Mouse (Mus musculus): ENCODE results near the gene Ugcg. TPM values are rescaled to one million over a fixed set of nuclear protein-coding genes. Genes with fewer than 3 reads are reported as not detected.

The Ugcg gene
- total and polyA plus RNA-seq, 3 experiments = 10.0 to 15.6 (median 13.3) TPM

DNA sequence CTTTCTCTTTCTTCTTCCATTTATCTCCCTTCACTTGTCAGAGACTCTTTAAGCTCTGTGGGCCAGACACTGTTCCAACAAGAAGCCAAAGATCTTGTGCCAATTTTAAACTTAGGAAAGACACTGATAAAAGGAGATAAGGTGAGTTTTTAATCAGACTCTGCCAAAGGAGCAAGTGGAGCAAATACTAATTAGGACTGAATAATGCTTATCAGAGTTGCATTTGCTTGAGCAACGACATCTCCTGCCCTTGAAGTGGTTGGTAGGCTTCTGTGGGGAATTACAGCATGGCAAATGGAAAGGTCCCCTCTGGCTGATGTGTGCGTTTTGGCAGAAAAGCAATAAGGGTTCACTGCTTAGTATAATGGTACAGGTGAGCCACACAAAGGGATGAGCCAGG, 31.4 kb upstream of the Ugcg start:
- Histone ChIP-seq H3K79me2 (replicated peaks; ENCODE audit: control insufficient read depth, insufficient read depth, low read length) (no peaks in the 10 kb centered on the region), H3K4me3 (no peak overlapping the region), H3K36me3 (ENCODE audit: control insufficient read depth, insufficient read depth, low read length) (peaks cover 5% of the 10 kb centered on the region), H3K27ac (no peak overlapping the region; the same call in 1 of the 2 replicates), H3K9ac (ENCODE audit: low read depth, low read length) (no peak overlapping the region), H3K27me3 (ENCODE audit: control insufficient read depth, insufficient read depth, low read length) (no peaks in the 10 kb centered on the region), H3K4me1 (ENCODE audit: control insufficient read depth, insufficient read depth, low read length) (peaks cover 5% of the 10 kb centered on the region; the same call in 1 of the 2 replicates)
- DNase-seq = no peak
- no peak for TF ChIP-seq CTCF (IDR thresholded peaks at IDR 0.05)
- WGBS = 53% methylated on average over 2 of the region's 2 CpGs
- intact Hi-C loops (cut with DNase I) = no loop called here

DNA sequence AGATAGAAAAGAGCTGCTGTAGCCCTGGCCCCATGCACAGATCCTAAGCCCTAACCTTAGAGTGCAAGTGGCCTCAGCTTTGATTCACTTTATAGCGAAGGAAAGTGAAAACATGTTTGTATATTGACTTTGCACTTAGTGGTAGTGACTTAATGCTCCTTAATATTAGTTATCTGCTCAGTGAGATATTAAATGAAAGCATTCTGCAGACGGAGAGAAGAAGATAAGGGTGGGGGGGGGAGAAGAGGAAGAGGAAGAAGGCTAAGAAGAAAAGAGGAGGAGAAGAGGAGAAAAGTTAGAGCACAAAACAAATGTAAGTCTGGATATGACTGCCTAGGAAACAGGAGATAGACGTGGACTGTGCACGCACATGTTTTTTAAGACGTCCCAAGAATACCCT, 28.8 kb upstream of the Ugcg start:
- no peak for DNase-seq
- H3K9ac ChIP-seq (ENCODE audit: low read depth, low read length) = no peak overlapping the region
- H3K4me1 ChIP-seq (ENCODE audit: control insufficient read depth, insufficient read depth, low read length) = peaks cover 6% of the 10 kb centered on the region
- H3K36me3 ChIP-seq (ENCODE audit: control insufficient read depth, insufficient read depth, low read length) = peaks cover 5% of the 10 kb centered on the region
- H3K27me3 ChIP-seq (ENCODE audit: control insufficient read depth, insufficient read depth, low read length) = no peaks in the 10 kb centered on the region
- no peak overlapping the region for H3K4me3 ChIP-seq
- WGBS = 85% methylated on average over 5 of the region's 5 CpGs
- H3K27ac ChIP-seq = no peak overlapping the region
- no peaks in the 10 kb centered on the region for H3K79me2 ChIP-seq (replicated peaks; ENCODE audit: control insufficient read depth, insufficient read depth, low read length)
- TF ChIP-seq CTCF (IDR thresholded peaks at IDR 0.05) = no peak
- no peak for TF ChIP-seq EP300 (IDR thresholded peaks at IDR 0.05; ENCODE audit: insufficient read depth, low read depth, low read length)
- TF ChIP-seq POLR2A (IDR thresholded peaks at IDR 0.05; ENCODE audit: insufficient read depth, low read depth, low read length) = no peak
- intact Hi-C loops (cut with DNase I) = no loop called here

DNA sequence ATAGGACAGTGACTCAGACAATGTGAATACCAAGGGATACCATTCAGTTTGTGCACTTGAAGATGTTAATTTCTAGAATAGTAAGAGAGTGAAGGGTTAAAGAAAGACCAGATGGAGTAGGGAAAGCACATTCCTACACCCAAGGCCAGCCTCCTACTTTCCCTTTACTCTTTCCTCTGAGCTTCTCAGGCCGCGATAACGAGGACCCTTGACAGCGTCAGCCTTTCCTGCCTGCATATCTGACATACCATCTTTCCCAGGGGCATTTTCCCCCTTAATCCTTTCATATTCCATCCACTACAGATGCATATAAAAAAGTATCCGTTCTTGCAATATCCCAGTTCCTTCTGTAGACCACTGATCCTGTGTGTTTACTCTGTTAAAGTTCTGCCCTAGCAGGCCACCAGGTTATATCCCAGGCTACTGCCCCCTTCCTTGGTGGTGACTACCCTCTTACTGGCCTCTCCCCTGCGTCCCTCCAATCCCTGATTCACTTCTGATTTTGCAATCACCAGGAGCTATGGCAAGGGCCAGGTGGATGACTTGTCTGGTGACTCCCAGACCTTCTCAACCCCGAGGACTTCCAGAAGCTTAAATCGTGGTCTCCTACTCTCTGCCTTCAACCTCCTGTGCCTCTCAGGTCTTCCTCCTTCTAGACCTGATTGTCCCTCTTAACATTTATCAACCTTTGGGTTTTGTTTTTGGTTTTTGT, 27.9 kb upstream of the Ugcg start:
- H3K9ac ChIP-seq (ENCODE audit: low read depth, low read length) = no peak overlapping the region
- intact Hi-C loops (cut with DNase I) = no loop called here
- H3K27ac ChIP-seq = no peak overlapping the region
- no peak for DNase-seq
- TF ChIP-seq EP300 (IDR thresholded peaks at IDR 0.05; ENCODE audit: insufficient read depth, low read depth, low read length) (no peak), POLR2A (IDR thresholded peaks at IDR 0.05; ENCODE audit: insufficient read depth, low read depth, low read length) (no peak), CTCF (IDR thresholded peaks at IDR 0.05) (no peak)
- H3K4me3 ChIP-seq = no peak overlapping the region
- 57% methylated on average over 8 of the region's 8 CpGs for WGBS
- no peaks in the 10 kb centered on the region for H3K27me3 ChIP-seq (ENCODE audit: control insufficient read depth, insufficient read depth, low read length)
- peaks cover 6% of the 10 kb centered on the region for H3K4me1 ChIP-seq (ENCODE audit: control insufficient read depth, insufficient read depth, low read length)
- H3K36me3 ChIP-seq (ENCODE audit: control insufficient read depth, insufficient read depth, low read length) = peaks cover 5% of the 10 kb centered on the region
- H3K79me2 ChIP-seq (replicated peaks; ENCODE audit: control insufficient read depth, insufficient read depth, low read length) = no peaks in the 10 kb centered on the region

GRCm38 (mm10) chr4:59164034-59164433, 25.0 kb upstream of the Ugcg start:
- no peak overlapping the region for H3K27ac ChIP-seq
- peaks cover 2% of the 10 kb centered on the region for H3K4me1 ChIP-seq (ENCODE audit: control insufficient read depth, insufficient read depth, low read length)
- intact Hi-C loops (cut with DNase I) = no loop called here
- TF ChIP-seq POLR2A (IDR thresholded peaks at IDR 0.05; ENCODE audit: insufficient read depth, low read depth, low read length) (no peak), EP300 (IDR thresholded peaks at IDR 0.05; ENCODE audit: insufficient read depth, low read depth, low read length) (no peak), CTCF (IDR thresholded peaks at IDR 0.05) (no peak)
- no peaks in the 10 kb centered on the region for H3K79me2 ChIP-seq (replicated peaks; ENCODE audit: control insufficient read depth, insufficient read depth, low read length)
- 48% methylated on average over 2 of the region's 2 CpGs for WGBS
- no peaks in the 10 kb centered on the region for H3K36me3 ChIP-seq (ENCODE audit: control insufficient read depth, insufficient read depth, low read length)
- no peak overlapping the region for H3K4me3 ChIP-seq
- H3K27me3 ChIP-seq (ENCODE audit: control insufficient read depth, insufficient read depth, low read length) = no peaks in the 10 kb centered on the region
- no peak overlapping the region for H3K9ac ChIP-seq (ENCODE audit: low read depth, low read length)
- DNase-seq = no peak

DNA sequence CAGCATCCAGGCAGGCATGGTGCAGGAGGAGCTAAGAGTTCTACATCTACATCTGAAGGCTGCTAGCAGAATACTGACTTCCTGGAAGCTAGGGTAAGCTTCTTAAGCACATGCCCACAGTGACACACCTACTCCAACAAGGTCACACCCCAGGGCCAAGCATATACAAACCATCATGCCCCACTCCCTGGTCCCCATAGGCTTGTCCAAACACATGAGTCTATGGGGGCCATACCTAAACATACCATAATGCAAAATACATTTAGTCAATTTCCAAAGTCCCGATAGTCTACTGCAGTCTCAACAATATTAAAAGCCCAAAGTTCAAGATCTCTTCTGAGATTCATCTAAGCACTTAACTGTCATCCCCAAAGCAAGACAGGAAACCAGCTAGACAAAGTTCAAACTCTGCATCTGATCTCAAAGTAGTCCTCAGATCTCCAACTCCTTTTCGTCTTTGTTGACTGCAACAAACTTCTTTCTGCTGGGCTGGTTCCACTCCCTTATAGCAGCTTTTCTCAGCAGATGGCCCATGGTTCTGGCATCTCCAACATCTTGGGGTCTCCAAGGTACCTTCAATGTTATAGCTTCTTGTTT, 21.7 kb upstream of the Ugcg start:
- H3K79me2 ChIP-seq (replicated peaks; ENCODE audit: control insufficient read depth, insufficient read depth, low read length) = no peaks in the 10 kb centered on the region
- DNase-seq = no peak
- peaks cover 2% of the 10 kb centered on the region for H3K4me1 ChIP-seq (ENCODE audit: control insufficient read depth, insufficient read depth, low read length)
- H3K27me3 ChIP-seq (ENCODE audit: control insufficient read depth, insufficient read depth, low read length) = no peaks in the 10 kb centered on the region
- H3K9ac ChIP-seq (ENCODE audit: low read depth, low read length) = no peak overlapping the region
- TF ChIP-seq POLR2A (IDR thresholded peaks at IDR 0.05; ENCODE audit: insufficient read depth, low read depth, low read length) (no peak), CTCF (IDR thresholded peaks at IDR 0.05) (no peak), EP300 (IDR thresholded peaks at IDR 0.05; ENCODE audit: insufficient read depth, low read depth, low read length) (no peak)
- no peaks in the 10 kb centered on the region for H3K36me3 ChIP-seq (ENCODE audit: control insufficient read depth, insufficient read depth, low read length)
- H3K4me3 ChIP-seq = no peak overlapping the region
- intact Hi-C loops (cut with DNase I) = no loop called here
- H3K27ac ChIP-seq = no peak overlapping the region
- WGBS = 89% methylated on average over 2 of the region's 2 CpGs

DNA sequence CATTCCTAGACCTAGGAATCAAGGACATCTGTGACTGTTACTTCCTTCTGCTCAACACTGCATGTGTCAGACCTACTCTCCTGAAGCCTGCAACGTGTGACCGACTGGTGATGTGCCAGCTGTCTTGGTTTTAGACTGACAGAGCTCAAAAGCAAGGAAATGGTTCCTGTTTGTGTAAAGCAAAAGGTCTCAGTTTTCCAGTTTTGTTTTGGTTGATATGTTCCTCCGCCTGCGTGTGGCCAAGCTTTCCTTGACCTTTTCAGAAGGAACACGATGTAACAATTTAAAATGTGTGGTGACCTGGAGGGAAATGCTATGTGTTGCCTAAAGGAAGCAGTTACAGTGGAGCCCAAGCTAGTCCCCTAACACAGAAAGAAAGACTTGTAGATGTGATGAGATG, 19.1 kb upstream of the Ugcg start:
- intact Hi-C loops (cut with DNase I) = no loop called here

More for the DNA sequence above, 19.1 kb upstream of the Ugcg start:
- Histone ChIP-seq H3K27ac (no peak overlapping the region), H3K27me3 (ENCODE audit: control insufficient read depth, insufficient read depth, low read length) (no peaks in the 10 kb centered on the region), H3K9ac (ENCODE audit: low read depth, low read length) (no peak overlapping the region), H3K79me2 (replicated peaks; ENCODE audit: control insufficient read depth, insufficient read depth, low read length) (no peaks in the 10 kb centered on the region), H3K4me3 (no peak overlapping the region), H3K36me3 (ENCODE audit: control insufficient read depth, insufficient read depth, low read length) (peaks cover 8% of the 10 kb centered on the region; the same call in 1 of the 2 replicates), H3K4me1 (ENCODE audit: control insufficient read depth, insufficient read depth, low read length) (peaks cover 2% of the 10 kb centered on the region)
- no peak for TF ChIP-seq CTCF (IDR thresholded peaks at IDR 0.05)
- no peak for TF ChIP-seq POLR2A (IDR thresholded peaks at IDR 0.05; ENCODE audit: insufficient read depth, low read depth, low read length)
- no peak for TF ChIP-seq EP300 (IDR thresholded peaks at IDR 0.05; ENCODE audit: insufficient read depth, low read depth, low read length)
- WGBS = 58% methylated on average over 5 of the region's 5 CpGs
- no peak for DNase-seq
